Mouse (Mus musculus) c-Kit-negative CD71-positive TER-119-positive erythroid progenitor cells, embryonic 14.5 days (primary cell): ENCODE results near the gene Ddrgk1.

ENCODE experiments used
- DNase-seq: peaks from one replicate; pipeline ENCODE4 v3.0.0-alpha.2; 2013; ENCODE audit warnings: low read depth, low spot score

The Ddrgk1 gene

DNA sequence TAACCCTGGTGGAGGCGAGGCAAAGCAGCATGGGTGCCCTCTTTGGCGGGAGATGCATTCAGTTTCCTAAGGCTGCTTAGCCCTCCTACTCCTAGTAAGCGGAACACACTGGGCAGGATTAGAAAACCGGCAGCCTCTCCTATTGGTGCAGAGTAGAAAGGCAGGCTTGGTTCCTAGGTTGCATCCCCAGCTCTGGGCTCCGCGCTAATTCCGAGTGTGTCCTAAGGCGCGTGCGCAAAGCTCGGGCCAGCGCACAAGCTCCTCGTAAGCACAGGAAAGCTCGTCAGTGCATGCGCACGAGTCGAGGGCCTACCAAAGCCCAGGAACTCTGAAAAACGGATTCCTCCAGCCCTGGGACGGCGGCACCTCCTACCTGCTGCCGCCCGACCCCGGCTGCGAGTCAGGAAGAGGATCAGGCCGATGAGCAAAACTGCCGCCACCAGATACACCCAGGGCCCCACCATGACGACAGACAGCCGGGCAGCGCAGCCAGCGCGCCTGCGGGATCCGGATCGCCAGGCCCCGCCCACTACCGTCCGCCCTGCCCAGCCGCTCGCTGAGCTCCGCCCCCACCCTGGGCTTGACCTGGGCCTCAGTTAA, at the start of gene Ddrgk1:
Gene Ddrgk1, minus strand, starts transcription at position 558 of the 600 bp plus-strand sequence.
- peak; percentile 86 for DNase-seq

DNA sequence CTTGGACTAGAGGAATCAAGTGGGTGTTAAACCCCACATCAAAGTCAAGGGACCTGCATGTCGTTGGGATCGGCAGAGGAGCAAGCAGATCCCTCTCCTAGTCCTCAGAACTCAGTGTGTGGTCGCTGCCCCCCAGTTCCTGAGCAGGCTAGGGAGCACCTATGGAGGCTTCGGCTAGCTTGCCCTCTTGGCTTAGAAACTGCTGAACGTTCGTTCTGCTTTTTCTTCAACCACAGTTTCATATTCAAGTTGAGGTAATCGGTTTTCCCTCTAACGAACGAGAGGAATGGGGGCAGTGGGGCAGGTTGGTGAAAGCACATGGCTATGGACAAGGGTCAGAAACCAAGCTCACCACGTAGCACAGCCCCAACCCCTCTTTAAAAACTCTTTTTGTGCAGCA, 42.6 kb upstream of the Ddrgk1 start:
- no peak for DNase-seq

DNA sequence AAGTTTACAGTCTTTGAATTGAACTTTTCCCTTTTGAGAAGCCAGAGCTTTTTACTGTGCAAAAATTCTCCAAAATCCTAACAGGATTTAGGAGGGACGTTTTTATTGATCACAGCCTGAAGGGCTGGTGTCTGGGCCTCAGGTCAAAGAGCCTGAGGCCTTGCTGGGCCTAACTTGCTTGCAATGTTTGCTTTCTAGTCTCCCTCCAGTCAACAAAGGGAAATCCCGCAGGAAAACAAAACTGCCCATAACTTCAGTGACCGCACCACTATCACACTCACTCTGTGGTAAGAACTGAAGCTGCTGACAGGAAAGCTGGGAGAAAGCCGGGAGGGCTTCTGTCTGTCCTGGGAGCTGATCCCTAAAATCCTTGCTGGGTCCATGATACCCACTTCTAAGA, 42.1 kb upstream of the Ddrgk1 start:
- no peak for DNase-seq

DNA sequence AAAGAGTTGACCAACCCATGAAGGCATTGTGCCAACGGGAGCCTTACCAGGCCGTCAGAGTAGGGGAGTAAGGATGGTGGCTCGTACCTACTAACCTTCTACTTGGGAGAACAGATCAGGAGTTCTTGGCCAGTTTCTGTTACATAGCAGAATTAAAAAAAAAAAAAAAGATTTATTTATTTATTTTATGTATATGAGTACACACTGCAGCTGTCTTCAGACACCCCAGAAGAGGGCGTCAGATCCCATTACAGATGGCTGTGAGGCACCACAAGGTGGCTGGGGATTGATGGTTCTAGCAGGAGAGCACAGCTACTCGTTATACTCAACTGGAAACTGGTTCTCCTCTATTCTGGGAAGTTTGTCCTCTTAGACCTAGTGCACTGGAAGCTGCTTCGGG, 40.7 kb upstream of the Ddrgk1 start:
- no peak for DNase-seq

DNA sequence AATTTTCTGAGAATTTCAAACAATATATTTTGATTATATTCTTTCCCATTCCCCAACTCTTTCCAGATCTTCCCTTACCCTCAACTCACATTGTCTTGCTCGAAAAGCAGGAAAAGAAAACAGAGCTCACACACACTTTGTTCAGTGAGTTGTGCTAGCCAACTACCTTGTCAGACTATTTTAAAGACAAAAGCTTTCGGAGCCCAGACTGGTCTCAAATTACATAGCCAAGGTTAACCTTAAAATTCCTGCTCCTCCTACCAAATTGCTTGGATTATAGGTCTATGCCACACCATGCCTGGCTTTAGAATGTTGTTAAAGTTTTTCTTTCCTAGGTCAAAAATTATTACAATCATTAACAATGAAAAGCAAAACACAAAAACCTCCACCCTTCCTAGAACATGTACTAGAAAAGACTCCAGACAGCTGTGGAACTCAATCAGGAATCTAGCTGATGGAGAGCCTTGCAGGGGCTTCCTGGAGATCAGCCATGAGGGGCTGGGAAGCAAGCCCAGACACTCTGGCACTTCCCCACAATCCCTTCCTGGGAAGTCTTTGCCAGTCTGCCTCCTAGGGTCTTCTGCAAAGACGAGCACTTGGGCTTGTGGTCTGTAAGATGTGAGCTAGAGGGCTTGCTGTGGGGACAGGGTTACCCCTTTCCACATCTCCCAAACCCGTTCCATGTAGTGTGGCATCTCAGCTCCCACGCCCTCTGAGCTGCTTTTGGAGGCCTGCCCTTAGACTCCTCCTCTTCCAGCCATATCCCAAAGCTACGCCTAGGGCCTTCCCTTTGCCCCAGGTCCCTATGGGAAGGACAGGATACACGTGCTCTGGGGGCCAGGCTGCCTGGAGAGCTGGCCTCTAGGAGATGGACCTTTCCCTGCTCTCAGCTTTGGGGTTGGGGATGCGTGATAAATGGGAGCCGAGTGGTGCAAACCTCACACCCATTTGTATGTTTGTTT, 39.9 kb upstream of the Ddrgk1 start:
- DNase-seq: no peak

DNA sequence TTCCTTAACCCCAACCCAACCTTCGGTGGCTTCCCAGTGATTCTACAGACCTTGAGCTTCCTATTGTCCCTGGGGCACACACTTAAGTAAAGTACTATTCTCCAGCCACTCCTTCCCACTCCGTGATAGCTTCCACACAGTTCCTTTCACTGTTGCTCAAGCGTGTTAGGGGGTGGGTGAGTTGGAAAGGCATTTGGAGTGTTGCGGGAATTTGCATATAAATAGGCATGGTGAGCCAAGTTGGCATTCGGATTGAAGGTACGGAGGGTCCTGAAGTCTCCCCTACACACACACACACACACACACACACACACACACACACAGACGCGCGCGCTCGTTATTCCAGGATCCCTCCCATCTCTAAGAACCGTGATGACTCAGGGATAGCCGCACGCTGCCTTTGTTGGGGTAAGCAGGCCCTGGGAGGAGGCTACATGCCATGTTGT, 33.4 kb upstream of the Ddrgk1 start:
- no peak for DNase-seq

DNA sequence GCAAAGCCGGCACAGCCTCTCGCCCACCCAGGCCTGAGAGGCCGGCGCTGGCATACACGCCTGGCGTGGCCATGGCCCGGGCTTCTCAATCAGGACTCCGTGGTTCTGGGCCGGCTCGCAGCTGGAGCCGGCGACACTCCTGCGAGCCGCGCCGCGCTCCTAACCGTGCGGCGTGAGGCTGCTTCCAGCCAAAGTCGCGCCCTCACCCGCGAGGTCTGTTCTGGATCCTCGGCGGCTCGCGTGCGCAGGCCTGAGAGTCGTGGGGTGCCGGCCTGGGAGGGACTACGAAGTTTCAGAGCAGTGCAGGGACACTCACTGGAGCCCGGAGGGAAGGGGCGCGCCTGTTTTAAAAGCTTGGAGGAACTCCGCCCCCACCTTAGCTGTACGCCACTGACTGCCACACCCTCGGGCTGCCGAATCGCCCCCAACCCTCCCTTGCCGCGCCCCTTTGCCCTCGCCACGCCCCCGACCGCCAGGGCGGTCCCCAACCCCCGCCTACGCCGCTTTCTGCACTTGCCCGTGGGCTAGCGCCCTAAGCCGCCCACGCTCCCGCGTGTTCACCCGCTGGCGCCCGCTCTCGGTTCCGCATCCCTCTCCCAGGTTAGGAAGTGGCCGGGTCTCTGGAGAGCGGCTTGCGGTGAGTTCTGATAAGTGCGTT, 32.8 kb upstream of the Ddrgk1 start, which contains the start of gene Slc4a11:
Gene Slc4a11, minus strand, starts transcription at position 367 of the 658 bp plus-strand sequence.
- no peak for DNase-seq

DNA sequence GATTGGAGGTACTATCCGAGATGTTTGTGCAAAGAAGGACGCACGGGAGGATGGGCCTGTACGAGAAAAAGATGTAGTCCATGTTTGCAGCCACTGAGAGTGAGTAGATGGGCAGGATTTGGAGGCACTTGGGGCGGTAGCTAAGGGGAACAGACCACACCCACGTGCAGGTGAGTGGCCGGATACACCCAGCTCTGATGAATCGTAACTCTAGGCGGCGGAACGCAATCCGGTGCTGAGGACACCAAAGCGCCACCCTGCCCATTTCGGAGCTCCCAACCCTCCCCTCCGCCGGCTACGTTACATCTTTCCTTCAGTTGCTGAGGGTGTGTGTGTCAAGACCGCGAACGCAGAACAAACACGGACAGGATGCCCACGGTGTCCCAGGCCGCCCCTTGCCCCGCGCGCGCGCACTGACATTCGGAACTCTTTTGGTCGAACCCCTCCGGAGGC, 32.3 kb upstream of the Ddrgk1 start:
- no peak for DNase-seq

DNA sequence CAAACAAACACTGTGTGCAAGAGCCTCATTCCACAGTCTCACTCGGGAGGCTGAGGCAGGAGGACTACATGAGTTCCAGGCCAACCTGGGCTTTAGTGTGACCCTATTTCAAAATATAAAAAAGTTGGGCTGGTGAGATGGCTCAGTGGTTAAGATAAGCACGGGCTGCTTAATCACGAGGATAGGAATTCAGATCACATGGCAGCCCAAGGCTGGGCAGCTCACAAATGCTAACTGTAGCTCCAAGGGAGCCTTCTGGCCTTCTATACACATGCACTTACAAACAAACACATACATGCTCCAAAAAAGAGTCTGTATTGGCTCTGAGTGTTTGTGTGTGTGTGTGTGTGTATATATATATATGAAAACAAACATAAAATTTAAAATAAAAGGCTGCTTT, 29.1 kb upstream of the Ddrgk1 start:
- no peak for DNase-seq

DNA sequence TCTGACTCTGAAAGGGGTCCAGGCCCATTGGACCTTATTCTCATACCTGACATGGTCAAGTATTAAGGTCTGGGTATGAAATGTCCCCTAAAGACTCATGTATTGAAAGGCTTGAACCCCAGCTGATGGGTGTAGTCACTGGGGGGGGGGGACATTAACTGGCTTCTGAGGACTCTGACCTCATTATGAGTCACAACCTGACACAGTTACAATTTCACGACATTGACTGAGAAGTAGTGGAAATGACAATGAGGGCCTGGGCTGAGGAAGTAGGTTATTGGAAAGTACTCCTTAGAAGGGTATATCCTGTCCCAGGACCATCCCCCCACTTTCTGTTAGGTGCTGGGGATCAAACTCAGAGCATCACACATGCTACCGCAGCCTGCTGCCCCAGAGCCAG, 24.6 kb upstream of the Ddrgk1 start:
- DNase-seq: no peak

DNA sequence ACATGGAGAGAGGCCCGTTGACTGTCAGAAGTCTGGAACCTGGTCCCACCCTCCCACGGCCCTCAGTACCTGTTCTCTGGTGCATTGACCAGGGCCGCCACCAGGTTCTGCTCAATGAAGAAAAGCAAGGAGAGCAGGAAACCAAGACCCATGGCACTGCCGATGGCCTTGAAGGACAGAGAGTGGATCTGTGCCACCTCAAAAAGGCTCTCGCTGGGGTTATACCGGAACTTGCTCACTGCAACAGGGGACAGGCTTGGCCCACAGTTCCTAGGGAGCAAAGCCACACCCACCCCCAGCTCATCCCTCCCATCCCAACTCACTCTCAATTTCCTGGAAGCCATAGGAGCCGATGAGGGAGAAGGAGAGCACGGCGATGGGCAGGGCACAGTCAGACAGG, 21.0 kb upstream of the Ddrgk1 start:
- DNase-seq: no peak

DNA sequence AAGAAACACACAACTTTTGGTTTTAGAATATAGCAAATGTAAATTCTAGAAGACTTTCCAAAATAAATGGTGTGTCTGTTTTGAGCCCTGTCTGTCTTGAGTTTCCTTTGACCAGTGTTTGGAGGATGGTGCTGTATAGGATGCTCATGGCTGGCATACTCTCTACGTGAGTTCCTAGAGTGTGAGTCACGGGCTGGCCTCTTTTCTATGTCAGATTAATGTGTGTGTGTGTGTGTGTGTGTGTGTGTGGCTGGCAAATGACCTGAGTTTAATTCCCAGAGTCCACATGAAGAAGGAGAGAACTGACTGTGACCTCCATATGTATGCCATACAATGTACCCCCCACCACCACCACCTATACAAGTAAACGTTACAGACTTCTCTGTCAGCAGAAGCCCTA, 17.1 kb upstream of the Ddrgk1 start:
- DNase-seq: no peak

DNA sequence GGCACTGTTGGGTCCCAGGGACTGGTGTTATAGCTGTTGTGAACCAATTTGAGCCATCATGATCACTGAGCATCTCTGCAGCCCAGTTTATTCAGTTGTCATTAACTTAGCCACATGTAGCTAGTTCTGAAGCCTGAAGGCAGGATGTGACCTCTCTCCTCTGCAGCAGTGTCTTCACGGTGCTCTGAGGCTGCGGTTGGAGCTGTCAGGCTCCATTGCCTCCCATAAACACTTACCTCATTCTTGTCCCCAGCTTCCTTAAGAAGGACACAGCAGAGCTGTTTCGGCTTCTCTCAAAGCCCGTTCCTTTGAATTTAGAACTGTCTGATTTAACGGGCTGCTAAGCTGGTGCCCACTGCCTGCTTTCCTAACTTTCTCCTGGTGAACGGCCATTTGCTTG, 15.4 kb upstream of the Ddrgk1 start:
- no peak for DNase-seq

DNA sequence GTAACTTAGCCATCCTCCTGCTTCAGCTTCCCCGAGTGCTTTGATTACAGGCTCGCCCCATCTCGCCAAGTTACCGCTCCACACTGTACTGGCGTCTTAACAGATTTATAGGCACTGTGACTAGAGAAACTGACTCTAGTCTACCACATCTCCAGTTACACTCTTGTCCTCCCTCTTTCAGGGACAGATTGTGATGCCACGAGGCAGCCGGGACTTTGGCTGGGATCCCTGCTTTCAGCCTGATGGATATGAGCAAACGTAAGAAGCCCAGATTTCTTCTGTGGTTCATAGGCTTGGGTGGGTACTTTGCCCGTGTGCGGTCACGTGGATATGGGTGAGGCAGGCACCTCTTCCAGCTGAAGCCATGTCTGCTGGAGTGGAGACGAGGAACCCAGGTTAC, 14.7 kb upstream of the Ddrgk1 start:
- DNase-seq: no peak

DNA sequence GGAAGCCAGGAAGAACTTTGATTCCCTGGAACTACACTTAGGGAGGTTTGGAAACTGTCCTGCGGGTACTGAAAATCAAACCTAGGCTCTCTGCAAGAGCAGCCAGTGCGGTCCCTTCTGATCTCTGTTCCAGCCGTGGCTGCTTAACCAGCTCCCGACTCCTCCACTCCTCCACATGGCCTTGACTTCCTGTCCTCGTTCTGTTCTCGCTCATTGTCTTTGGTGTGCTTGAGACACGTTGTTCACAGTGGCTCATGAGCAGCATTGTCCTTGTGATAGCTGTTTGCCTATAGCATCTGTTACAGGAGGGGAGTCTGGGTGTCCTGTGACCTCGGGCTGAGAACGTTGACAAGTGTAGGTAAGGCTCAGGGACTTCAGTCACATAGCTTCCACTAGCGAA, 12.8 kb upstream of the Ddrgk1 start:
- no peak for DNase-seq

DNA sequence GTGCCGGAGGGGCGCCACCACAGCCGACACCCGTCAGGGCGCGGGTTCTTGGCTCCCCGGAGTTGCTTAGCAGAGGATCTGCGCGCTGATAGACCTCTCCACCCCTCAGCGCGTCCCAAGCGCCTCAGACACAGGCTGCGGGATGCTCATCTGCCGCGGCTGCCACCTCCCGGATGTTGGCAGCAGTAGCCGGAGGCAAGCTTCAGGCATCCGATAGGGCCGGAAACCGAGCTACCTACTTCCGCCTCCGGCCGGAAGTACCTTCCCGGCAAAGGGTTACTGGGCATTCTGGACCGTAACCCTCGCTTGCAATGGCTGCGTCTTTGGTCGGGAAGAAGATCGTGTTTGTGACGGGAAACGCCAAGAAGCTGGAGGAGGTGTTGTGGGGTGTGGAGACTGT, 3.1 kb upstream of the Ddrgk1 start, which contains the start of gene Itpa:
Gene Itpa, plus strand, starts transcription at position 52 of the 400 bp plus-strand sequence.
- peak; percentile 80 for DNase-seq

DNA sequence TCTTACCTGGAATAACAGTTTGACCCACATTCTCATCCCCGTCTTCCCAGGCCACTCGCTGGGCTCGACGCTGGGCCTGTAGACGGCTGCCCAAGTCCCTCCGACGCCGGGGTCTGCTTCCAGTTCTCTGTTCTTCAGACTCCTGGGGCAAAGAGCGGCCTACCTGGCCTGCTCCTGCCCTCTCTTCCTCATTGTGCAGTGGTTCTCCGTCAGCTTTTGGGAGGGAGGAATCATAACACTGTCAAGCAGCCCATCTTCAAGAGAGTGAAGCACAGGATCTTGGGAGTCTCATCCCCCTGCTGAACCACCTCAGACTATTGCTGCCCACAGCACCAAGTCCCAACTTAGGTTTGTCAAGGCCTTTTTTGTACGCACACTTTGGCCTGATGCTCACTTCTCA, 1.1 kb downstream of the Ddrgk1 start:
- no peak for DNase-seq

DNA sequence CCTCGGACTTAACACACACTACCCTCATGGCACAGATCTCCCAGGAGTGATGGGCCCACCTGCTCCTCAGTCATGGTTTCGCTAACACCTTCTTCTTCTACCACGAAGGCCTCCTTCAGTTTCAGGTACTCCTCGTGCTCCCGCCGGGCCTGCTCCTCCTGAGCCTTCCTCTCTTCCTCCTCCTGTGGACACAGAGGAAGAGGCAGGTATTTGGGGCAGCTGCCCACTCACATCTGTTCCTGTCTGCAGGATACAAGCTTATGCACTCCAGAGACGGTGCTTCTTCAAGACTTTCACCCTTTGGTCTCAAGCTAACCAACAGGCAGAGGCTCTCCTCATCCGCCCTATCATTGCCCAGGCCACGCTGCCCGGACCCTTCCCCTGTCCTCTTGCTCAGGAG, 5.9 kb downstream of the Ddrgk1 start:
- no peak for DNase-seq

DNA sequence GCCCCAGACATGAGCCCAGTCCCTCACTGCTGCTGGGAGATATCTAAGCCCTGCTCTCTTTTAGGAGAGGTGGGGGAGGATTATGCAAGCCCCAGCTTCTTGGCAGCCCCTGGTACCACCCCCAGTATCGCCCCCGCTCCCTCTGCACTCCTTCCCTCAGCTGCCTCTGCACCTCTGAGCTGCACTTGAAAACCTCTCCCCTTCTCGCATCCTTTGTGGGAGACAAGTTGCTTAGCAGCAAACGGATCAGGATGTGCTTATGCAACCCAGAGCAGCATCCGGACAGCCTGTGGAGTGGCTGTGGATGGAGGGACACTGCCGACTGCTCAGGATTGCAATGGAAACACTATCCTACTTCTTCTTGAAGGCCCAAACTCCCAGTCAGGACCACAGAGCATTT, 6.9 kb downstream of the Ddrgk1 start:
- no peak for DNase-seq

DNA sequence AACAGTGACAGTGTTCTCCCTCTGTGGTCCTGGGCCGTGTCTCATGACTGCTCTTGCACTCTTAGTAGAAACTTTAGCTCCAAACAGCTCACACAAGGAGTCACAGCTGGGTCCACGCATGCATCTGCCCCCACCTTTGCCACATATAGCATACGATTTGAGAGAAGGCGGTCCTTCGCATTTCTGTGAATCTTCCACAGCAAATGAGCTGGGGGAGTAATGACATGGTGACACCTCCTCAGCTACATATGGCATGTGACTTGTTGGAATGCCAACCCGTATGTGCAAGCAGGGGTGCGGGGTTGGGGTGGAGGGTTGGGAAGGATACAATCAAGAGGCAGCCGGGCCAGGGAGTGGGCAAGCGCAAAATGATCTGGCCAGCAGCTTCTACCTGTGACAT, 7.9 kb downstream of the Ddrgk1 start:
- DNase-seq: no peak

DNA sequence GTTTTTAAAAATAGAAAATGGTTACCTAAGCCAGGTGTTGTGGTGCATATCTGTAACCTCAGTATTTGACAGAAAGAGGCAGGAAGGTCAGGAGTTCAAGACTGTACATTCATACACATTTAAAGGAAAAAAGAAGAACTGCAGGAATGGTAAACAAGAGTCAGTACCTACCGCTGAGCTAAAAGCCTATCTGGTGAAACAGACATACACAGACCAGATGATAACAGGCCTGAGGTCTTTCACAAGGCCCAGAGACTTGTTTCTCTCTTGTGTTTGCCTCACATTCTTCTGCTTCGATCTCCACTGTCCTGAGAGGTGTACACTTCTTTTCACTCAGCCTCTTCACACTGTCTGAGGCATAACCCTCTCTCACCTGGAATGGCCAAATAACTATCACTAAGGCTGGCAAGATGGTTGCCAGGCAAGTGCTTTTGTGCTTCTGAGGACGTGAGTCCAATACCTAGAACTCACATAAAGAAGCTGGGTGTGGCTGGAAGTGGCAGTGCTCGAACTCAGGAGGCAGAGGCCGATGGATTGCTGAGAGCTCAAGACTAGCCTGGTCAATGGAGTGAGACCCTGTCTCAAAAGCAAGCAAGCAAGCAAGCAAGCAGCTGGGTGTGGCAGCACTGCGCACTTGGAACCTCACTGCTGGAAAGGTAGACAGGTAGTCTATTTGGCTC, 8.7 kb downstream of the Ddrgk1 start:
- DNase-seq: peak; percentile 50

DNA sequence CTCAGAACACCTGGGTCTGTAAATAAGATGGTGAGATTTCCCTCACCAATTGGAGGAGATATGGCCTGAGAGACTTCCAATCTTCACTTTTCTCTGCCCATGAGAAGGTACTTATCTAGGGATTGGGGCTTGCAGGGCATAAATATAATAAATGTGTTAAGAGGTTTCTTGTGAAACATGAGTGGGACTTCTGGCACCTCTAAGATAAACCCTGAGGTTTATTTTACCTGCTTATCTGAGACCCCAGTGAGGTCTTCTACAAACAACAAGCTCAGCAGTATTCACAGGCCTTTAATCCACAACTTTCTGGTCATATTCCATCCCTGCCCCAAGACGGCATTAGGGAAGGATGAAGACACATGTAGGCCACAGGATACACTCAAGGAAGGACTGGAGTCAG, 10.7 kb downstream of the Ddrgk1 start:
- DNase-seq: no peak
